Mouse (Mus musculus) spleen, postnatal 0 days (tissue): ENCODE results near the gene Gm20869. TPM values are rescaled to one million over a fixed set of nuclear protein-coding genes. Genes with fewer than 3 reads are reported as not detected.

ENCODE experiments used
- polyA plus RNA-seq: library from polyadenylated mRNA; unstranded; fragments of >200 nt; fragmentation: Nextera tagmentation; extraction: Ambion mirVana; gene quantifications from 2 replicates; pipeline ENCODE4 v1.2.1, GENCODE M21; 2015

Gm20869 gene
- polyA plus RNA-seq = not detected in 2 replicates

DNA sequence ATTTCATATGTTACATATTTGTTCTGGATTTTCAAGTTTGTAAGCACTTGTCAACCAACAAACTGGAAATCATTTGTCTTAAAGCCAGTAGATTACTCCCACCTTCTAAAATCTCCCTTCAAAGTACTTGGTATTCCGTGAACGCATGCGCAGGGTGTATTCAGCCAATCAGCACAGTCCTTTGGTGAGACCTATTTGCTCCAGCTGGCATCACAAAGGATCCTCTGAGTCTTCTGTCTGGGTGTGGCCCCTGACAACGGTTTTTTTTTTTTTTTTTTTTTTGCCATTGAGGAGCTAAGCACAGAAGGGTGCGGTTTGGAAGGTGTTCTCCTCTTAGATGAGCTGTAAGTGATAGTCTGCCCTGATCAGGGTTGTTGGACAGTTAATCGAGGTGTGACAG, at the start of gene Gm20869:
Gm20869 (plus strand) TSS at position 301 of the 400 bp plus-strand sequence.

Other genes starting within 250 kb of the Gm20869 start
- gene Gm20870, start 222.6 kb downstream of the Gm20869 start, polyA plus RNA-seq = not detected in 2 replicates